9 mouse cellular contexts compared by ENCODE assay signal in the genomic region with DNA sequence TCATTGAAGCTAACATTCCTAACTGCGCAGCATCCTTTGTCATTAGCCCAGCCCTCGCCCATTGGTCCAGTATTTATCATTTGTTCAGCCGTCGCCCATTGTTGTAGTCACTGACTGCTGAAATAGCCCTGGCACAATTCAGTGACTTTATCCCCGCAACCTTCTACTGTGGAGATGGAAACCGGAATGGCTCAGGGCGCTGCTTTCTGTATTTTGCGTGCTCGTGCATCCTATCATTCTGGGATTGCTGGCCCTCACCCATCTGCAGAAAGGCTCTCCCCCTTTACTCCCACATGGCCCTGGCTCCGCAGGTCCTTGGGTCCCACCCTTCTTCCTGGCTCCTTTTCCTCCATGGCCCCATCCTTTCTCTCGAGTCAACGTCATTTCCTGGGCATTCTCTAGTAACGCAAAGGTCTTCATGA. TPM values are rescaled to one million over a fixed set of nuclear protein-coding genes. Genes with fewer than 3 reads are reported as not detected.
DNase-seq lines count a peak whose midpoint lies in the region; ATAC-seq and TF ChIP-seq lines count a peak whose summit lies in the region.
"Had no signal": no experiment of that assay in that cellular context is flagged by ENCODE, and none has a peak within 500 bp of the region (broad histone marks: within the 10 kb centered on the region; RNA-seq: fewer than 3 reads in every experiment).

No protein-coding gene starts in this region.

- no peaks in the 10 kb centered on the region for H3K36me3 ChIP-seq in heart, adult 2 months (ENCODE audit: control insufficient read depth, insufficient read depth, low read length)
- H3K36me3 ChIP-seq in hindbrain, embryonic 10.5 days: no peaks in the 10 kb centered on the region
- no peaks in the 10 kb centered on the region for H3K36me3 ChIP-seq in liver, embryonic 16.5 days (ENCODE audit: control insufficient read depth, insufficient read depth)
- H3K36me3 ChIP-seq in stomach, embryonic 15.5 days: no peaks in the 10 kb centered on the region

- TF ChIP-seq POLR2A in heart, adult 2 months (IDR thresholded peaks at IDR 0.05; ENCODE audit: insufficient read depth, low read depth, low read length): no peak

- intact Hi-C loops in heart, adult 2 months (cut with DNase I): loop anchor here (5.0 kb wide), 1 partner anchor 39 kb away; the partner anchor contains the start of gene Kremen2

- ATAC-seq in liver, embryonic 16.5 days (ENCODE audit: low read depth): no peak
- ATAC-seq in stomach, embryonic 15.5 days (ENCODE audit: insufficient read depth, low FRiP score, low read depth): no peak

- no peak overlapping the region for H3K9ac ChIP-seq in heart, adult 2 months (ENCODE audit: low read depth, low read length)
- H3K9ac ChIP-seq in liver, embryonic 16.5 days (ENCODE audit: low read depth, low read length): no peak overlapping the region
- no peak overlapping the region for H3K9ac ChIP-seq in stomach, embryonic 15.5 days

- no peaks in the 10 kb centered on the region for H3K27me3 ChIP-seq in heart, adult 2 months (ENCODE audit: control insufficient read depth, insufficient read depth, low read length)
- no peaks in the 10 kb centered on the region for H3K27me3 ChIP-seq in hindbrain, embryonic 10.5 days (ENCODE audit: insufficient read depth, poor library complexity, severe bottlenecking)
- peaks cover 6% of the 10 kb centered on the region; the same call in 1 of the 2 replicates for H3K27me3 ChIP-seq in liver, embryonic 16.5 days (ENCODE audit: control insufficient read depth, insufficient read depth, low read depth, low read length)
- no peaks in the 10 kb centered on the region for H3K27me3 ChIP-seq in stomach, embryonic 15.5 days (replicated peaks)
- H3K27me3 ChIP-seq: CH12.LX had no signal

- H3K4me3 ChIP-seq in heart, adult 2 months: peak overlapping the region; percentile 53
- peak overlapping the region; percentile 68 for H3K4me3 ChIP-seq in hindbrain, embryonic 10.5 days
- H3K4me3 ChIP-seq in liver, embryonic 16.5 days (ENCODE audit: low read depth, low read length): peak overlapping the region; percentile 63
- H3K4me3 ChIP-seq in stomach, embryonic 15.5 days (replicated peaks): peak overlapping the region; percentile 63

- no peak for TF ChIP-seq EP300 in heart, adult 2 months (IDR thresholded peaks at IDR 0.05; ENCODE audit: insufficient read depth, low read depth, low read length)

- H3K27ac ChIP-seq in heart, adult 2 months: no peak overlapping the region
- peak overlapping the region; percentile 90 for H3K27ac ChIP-seq in hindbrain, embryonic 10.5 days
- H3K27ac ChIP-seq in liver, embryonic 16.5 days (ENCODE audit: low read length): no peak overlapping the region
- no peak overlapping the region for H3K27ac ChIP-seq in stomach, embryonic 15.5 days

- no peaks in the 10 kb centered on the region for H3K79me2 ChIP-seq in heart, adult 2 months (replicated peaks; ENCODE audit: control insufficient read depth, insufficient read depth, low read length)

- TF ChIP-seq CTCF in heart, adult 2 months (IDR thresholded peaks at IDR 0.05): no peak; the same call in 1 of the 2 replicates

- DNase-seq in heart, adult 2 months: no peak
- DNase-seq in heart, postnatal 4 days: no peak
- peak; percentile 53 for DNase-seq in 3T3-L1 (ENCODE audit: low read depth, low spot score)
- DNase-seq in cerebellum, adult 9-11 months: peak; percentile 83
- DNase-seq in hindbrain, embryonic 10.5 days (ENCODE audit: low spot score): peak; percentile 21
- DNase-seq in natural killer cell, adult 2 months (ENCODE audit: low spot score in 2 of 2): no peak

- H3K9me3 ChIP-seq in hindbrain, embryonic 10.5 days: no peaks in the 10 kb centered on the region
- no peaks in the 10 kb centered on the region for H3K9me3 ChIP-seq in liver, embryonic 16.5 days (replicated peaks; ENCODE audit: control insufficient read depth, low read length)
- H3K9me3 ChIP-seq in stomach, embryonic 15.5 days: no peaks in the 10 kb centered on the region

- H3K4me2 ChIP-seq in liver, embryonic 16.5 days (ENCODE audit: low read depth, low read length): peak overlapping the region; percentile 99
- H3K4me2 ChIP-seq in stomach, embryonic 15.5 days: peak overlapping the region; percentile 95

- peaks cover 6% of the 10 kb centered on the region for H3K4me1 ChIP-seq in heart, adult 2 months (ENCODE audit: control insufficient read depth, insufficient read depth, low read length)
- H3K4me1 ChIP-seq in hindbrain, embryonic 10.5 days (replicated peaks): peaks cover 33% of the 10 kb centered on the region
- peaks cover 25% of the 10 kb centered on the region for H3K4me1 ChIP-seq in liver, embryonic 16.5 days (ENCODE audit: control insufficient read depth, low read depth, low read length)
- H3K4me1 ChIP-seq in stomach, embryonic 15.5 days: peaks cover 10% of the 10 kb centered on the region

- 14% methylated on average over 13 of the region's 13 CpGs for WGBS in heart, adult 2 months
- 17% methylated on average over 13 of the region's 13 CpGs for WGBS in hindbrain, embryonic 10.5 days
- WGBS in liver, embryonic 16.5 days (ENCODE audit: insufficient replicate concordance): 31% methylated on average over 13 of the region's 13 CpGs
- WGBS in stomach, embryonic 15.5 days: 21% methylated on average over 13 of the region's 13 CpGs

RNA-seq across cellular contexts. Expression of gene Flywch2, which starts 0.6 kb away (rescaled TPM):
- under 1 TPM; 0.27 to 0.50 TPM for total RNA-seq in heart, adult 2 months (2021)
- polyA plus RNA-seq in heart, adult 2 months (2012; rRNA removed): 1.3 and 1.5 TPM in 2 replicates
- total RNA-seq in heart, postnatal 4 days (2021): 1 to 10 TPM; 1.2 to 2.2 TPM
- 22.9 and 34.9 TPM in 2 replicates for polyA plus RNA-seq in hindbrain, embryonic 10.5 days (2016; fragmentation: Nextera tagmentation; extraction: Ambion mirVana)
- 0.64 and 0.86 TPM in 2 replicates for polyA plus RNA-seq in liver, embryonic 16.5 days (2015; fragmentation: Nextera tagmentation; extraction: Ambion mirVana)
- polyA plus RNA-seq in stomach, embryonic 15.5 days (2015; fragmentation: Nextera tagmentation; extraction: Ambion mirVana): 18.1 and 23.5 TPM in 2 replicates
- total RNA-seq: CH12.LX had no signal

RNA-seq across cellular contexts. Expression of gene Srrm2, which starts 3.8 kb away (rescaled TPM):
- 100 to 1,000 TPM; 157 to 161 TPM for total RNA-seq in heart, adult 2 months (2021)
- polyA plus RNA-seq in heart, adult 2 months (2012; rRNA removed): 318 and 320 TPM in 2 replicates
- total RNA-seq in heart, postnatal 4 days (2021): 100 to 1,000 TPM; 275 to 287 TPM
- polyA plus RNA-seq in hindbrain, embryonic 10.5 days (2016; fragmentation: Nextera tagmentation; extraction: Ambion mirVana): 517 and 570 TPM in 2 replicates
- 150 and 172 TPM in 2 replicates for polyA plus RNA-seq in liver, embryonic 16.5 days (2015; fragmentation: Nextera tagmentation; extraction: Ambion mirVana)
- polyA plus RNA-seq in stomach, embryonic 15.5 days (2015; fragmentation: Nextera tagmentation; extraction: Ambion mirVana): 448 and 501 TPM in 2 replicates

RNA-seq across cellular contexts. Expression of gene Flywch1, which starts 15.1 kb away (rescaled TPM):
- total RNA-seq in heart, adult 2 months (2021): 10 to 100 TPM; 39.4 to 40.1 TPM
- polyA plus RNA-seq in heart, adult 2 months (2012; rRNA removed): 25.9 and 33.4 TPM in 2 replicates
- 10 to 100 TPM; 32.8 to 33.4 TPM for total RNA-seq in heart, postnatal 4 days (2021)
- 181 and 211 TPM in 2 replicates for polyA plus RNA-seq in hindbrain, embryonic 10.5 days (2016; fragmentation: Nextera tagmentation; extraction: Ambion mirVana)
- polyA plus RNA-seq in liver, embryonic 16.5 days (2015; fragmentation: Nextera tagmentation; extraction: Ambion mirVana): 8.6 and 10.6 TPM in 2 replicates
- polyA plus RNA-seq in stomach, embryonic 15.5 days (2015; fragmentation: Nextera tagmentation; extraction: Ambion mirVana): 48.9 and 50.5 TPM in 2 replicates

RNA-seq across cellular contexts. Expression of gene Kremen2, which starts 40.9 kb away (rescaled TPM):
- not detected for total RNA-seq in heart, adult 2 months (2021)
- 0.06 and 0.27 TPM in 2 replicates for polyA plus RNA-seq in heart, adult 2 months (2012; rRNA removed)
- not detected for total RNA-seq in heart, postnatal 4 days (2021)
- polyA plus RNA-seq in hindbrain, embryonic 10.5 days (2016; fragmentation: Nextera tagmentation; extraction: Ambion mirVana): 3.4 and 4.3 TPM in 2 replicates
- polyA plus RNA-seq in liver, embryonic 16.5 days (2015; fragmentation: Nextera tagmentation; extraction: Ambion mirVana): not detected in 2 replicates
- 0.49 and 0.74 TPM in 2 replicates for polyA plus RNA-seq in stomach, embryonic 15.5 days (2015; fragmentation: Nextera tagmentation; extraction: Ambion mirVana)

RNA-seq across cellular contexts. Expression of gene Elob, which starts 42.4 kb away (rescaled TPM):
- 100 to 1,000 TPM; 325 to 371 TPM for total RNA-seq in heart, adult 2 months (2021)
- 384 and 511 TPM in 2 replicates for polyA plus RNA-seq in heart, adult 2 months (2012; rRNA removed)
- 100 to 1,000 TPM; 413 to 427 TPM for total RNA-seq in heart, postnatal 4 days (2021)
- 1,118 and 1,222 TPM in 2 replicates for polyA plus RNA-seq in hindbrain, embryonic 10.5 days (2016; fragmentation: Nextera tagmentation; extraction: Ambion mirVana)
- polyA plus RNA-seq in liver, embryonic 16.5 days (2015; fragmentation: Nextera tagmentation; extraction: Ambion mirVana): 426 and 436 TPM in 2 replicates
- polyA plus RNA-seq in stomach, embryonic 15.5 days (2015; fragmentation: Nextera tagmentation; extraction: Ambion mirVana): 938 and 1,022 TPM in 2 replicates

Comparison
In these comparisons a context has a peak if more than half of its experiments do, and no peak if none do; other contexts are left out.
1. DNase-seq: peak in 3T3-L1 (single experiment), cerebellum, adult 9-11 months (single experiment) and hindbrain, embryonic 10.5 days (single experiment); none in heart, adult 2 months (0 of 2), heart, postnatal 4 days (single experiment) and natural killer cell, adult 2 months (0 of 2).
2. Peak in every context shown above with its lines, with median percentiles within 50 percentile points of each other: H3K4me3 ChIP-seq.